Mouse (Mus musculus): ENCODE data around the gene Foxe1. TPM values are rescaled to one million over a fixed set of nuclear protein-coding genes. Genes with fewer than 3 reads are reported as not detected.

Gene Foxe1
- polyA plus RNA-seq, 1 experiment from 2014 or later, result 0.08 TPM

DNA sequence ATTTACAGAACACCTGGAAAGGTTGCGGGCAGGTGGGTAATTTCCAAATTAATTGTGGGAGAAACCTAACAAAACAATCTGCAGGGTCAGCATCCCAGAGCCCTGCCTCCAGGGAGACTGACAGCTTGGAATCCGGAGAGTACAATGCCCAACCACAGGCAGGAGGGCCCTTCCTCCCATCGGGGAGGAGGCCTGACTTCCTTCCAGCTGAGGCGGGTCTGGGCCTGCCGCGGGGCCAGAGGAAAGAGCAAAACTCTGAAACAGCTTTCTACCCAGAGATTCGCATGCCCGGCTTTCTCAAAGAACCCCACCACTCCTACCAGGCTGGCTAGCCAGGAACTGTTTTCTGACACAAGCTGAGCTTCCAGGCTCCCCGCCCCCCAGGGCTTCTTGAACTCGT lies 9.6 kb downstream of the Foxe1 start:
- peaks cover 4% of the 10 kb centered on the region; the same call in 1 of the 2 replicates for H3K4me1 ChIP-seq (replicated peaks; ENCODE audit: control insufficient read depth, insufficient read depth, low read length)
- no peak overlapping the region for H3K4me3 ChIP-seq (ENCODE audit: low read depth, low read length)
- DNase-seq (ENCODE audit: low spot score) (no peak), ATAC-seq (replicated peaks; ENCODE audit: low FRiP score) (no peak)
- no peak overlapping the region for H3K4me2 ChIP-seq (ENCODE audit: low read depth, low read length, severe bottlenecking)
- peaks cover 42% of the 10 kb centered on the region for H3K27me3 ChIP-seq (ENCODE audit: control insufficient read depth, insufficient read depth, low read length)
- H3K27ac ChIP-seq (ENCODE audit: low read depth, low read length), result no peak overlapping the region
- no peaks in the 10 kb centered on the region for H3K36me3 ChIP-seq (ENCODE audit: control insufficient read depth, insufficient read depth, low read length)
- no peak overlapping the region for H3K9ac ChIP-seq (ENCODE audit: low read length)
- H3K9me3 ChIP-seq (ENCODE audit: control insufficient read depth, low read length), result no peaks in the 10 kb centered on the region
- 8% methylated on average over 10 of the region's 10 CpGs for WGBS

GRCm38 (mm10) chr4:46356351-46357133 lies 13.1 kb downstream of the Foxe1 start:
- Histone ChIP-seq H3K4me2 (ENCODE audit: low read depth, low read length, severe bottlenecking) (no peak overlapping the region), H3K27me3 (ENCODE audit: control insufficient read depth, insufficient read depth, low read length) (peaks cover 13% of the 10 kb centered on the region; the same call in 1 of the 2 replicates), H3K9ac (ENCODE audit: low read length) (no peak overlapping the region), H3K9me3 (ENCODE audit: control insufficient read depth, low read length) (no peaks in the 10 kb centered on the region), H3K27ac (ENCODE audit: low read depth, low read length) (no peak overlapping the region), H3K4me1 (replicated peaks; ENCODE audit: control insufficient read depth, insufficient read depth, low read length) (peaks cover 4% of the 10 kb centered on the region; the same call in 1 of the 2 replicates), H3K36me3 (ENCODE audit: control insufficient read depth, insufficient read depth, low read length) (no peaks in the 10 kb centered on the region), H3K4me3 (ENCODE audit: low read depth, low read length) (no peak overlapping the region)
- WGBS, result 47% methylated on average over 12 of the region's 12 CpGs
- no peak for ATAC-seq (replicated peaks; ENCODE audit: low FRiP score)
- peak; percentile 88 for DNase-seq (ENCODE audit: low spot score)

- no peak overlapping the region for H3K4me3 ChIP-seq (ENCODE audit: low read depth, low read length)
- peaks cover 3% of the 10 kb centered on the region; the same call in 1 of the 2 replicates for H3K27me3 ChIP-seq (ENCODE audit: control insufficient read depth, insufficient read depth, low read length)
- H3K4me2 ChIP-seq (ENCODE audit: low read depth, low read length, severe bottlenecking), result no peak overlapping the region
- no peaks in the 10 kb centered on the region for H3K4me1 ChIP-seq (replicated peaks; ENCODE audit: control insufficient read depth, insufficient read depth, low read length)
- WGBS, result 80% methylated on average over 12 of the region's 12 CpGs
- H3K9ac ChIP-seq (ENCODE audit: low read length), result no peak overlapping the region
- H3K36me3 ChIP-seq (ENCODE audit: control insufficient read depth, insufficient read depth, low read length), result no peaks in the 10 kb centered on the region
- H3K27ac ChIP-seq (ENCODE audit: low read depth, low read length), result no peak overlapping the region
- H3K9me3 ChIP-seq (ENCODE audit: control insufficient read depth, low read length), result no peaks in the 10 kb centered on the region
- no peak for ATAC-seq (replicated peaks; ENCODE audit: low FRiP score)
- DNase-seq (ENCODE audit: low spot score), result peak; percentile 22
These were observed 16.3 kb downstream of the Foxe1 start for GRCm38 (mm10) chr4:46359539-46360253.

DNA sequence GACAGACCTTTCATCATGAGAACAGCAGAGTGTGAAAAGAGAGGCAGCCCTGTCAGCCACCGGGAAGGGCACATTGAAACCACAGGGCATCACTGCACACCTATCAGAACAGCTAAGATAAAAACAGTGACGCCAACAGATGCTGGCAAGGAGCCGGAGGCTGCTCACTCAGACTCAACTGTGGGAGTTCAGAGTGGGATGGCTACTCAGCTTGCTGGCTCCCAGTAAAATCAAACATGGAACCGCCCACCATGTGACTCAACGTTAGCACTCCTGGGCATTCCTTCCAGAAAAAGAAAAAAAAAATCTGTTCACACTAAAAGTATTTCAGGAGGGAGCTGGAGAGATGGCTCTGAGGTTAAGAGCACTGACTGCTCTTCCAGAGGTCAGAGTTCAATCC lies 17.8 kb downstream of the Foxe1 start:
- Histone ChIP-seq H3K4me1 (replicated peaks; ENCODE audit: control insufficient read depth, insufficient read depth, low read length) (no peaks in the 10 kb centered on the region), H3K9me3 (ENCODE audit: control insufficient read depth, low read length) (no peaks in the 10 kb centered on the region), H3K27ac (ENCODE audit: low read depth, low read length) (no peak overlapping the region), H3K27me3 (ENCODE audit: control insufficient read depth, insufficient read depth, low read length) (peaks cover 2% of the 10 kb centered on the region; the same call in 1 of the 2 replicates), H3K9ac (ENCODE audit: low read length) (no peak overlapping the region), H3K4me2 (ENCODE audit: low read depth, low read length, severe bottlenecking) (no peak overlapping the region), H3K36me3 (ENCODE audit: control insufficient read depth, insufficient read depth, low read length) (no peaks in the 10 kb centered on the region), H3K4me3 (ENCODE audit: low read depth, low read length) (no peak overlapping the region)
- DNase-seq (ENCODE audit: low spot score) (no peak), ATAC-seq (replicated peaks; ENCODE audit: low FRiP score) (no peak)
- 75% methylated on average over 5 of the region's 5 CpGs for WGBS

- Histone ChIP-seq H3K9ac (ENCODE audit: low read length) (no peak overlapping the region), H3K27me3 (ENCODE audit: control insufficient read depth, insufficient read depth, low read length) (peaks cover 2% of the 10 kb centered on the region; the same call in 1 of the 2 replicates), H3K27ac (ENCODE audit: low read depth, low read length) (no peak overlapping the region), H3K9me3 (ENCODE audit: control insufficient read depth, low read length) (no peaks in the 10 kb centered on the region), H3K4me1 (replicated peaks; ENCODE audit: control insufficient read depth, insufficient read depth, low read length) (peaks cover 2% of the 10 kb centered on the region), H3K4me3 (ENCODE audit: low read depth, low read length) (no peak overlapping the region), H3K4me2 (ENCODE audit: low read depth, low read length, severe bottlenecking) (no peak overlapping the region), H3K36me3 (ENCODE audit: control insufficient read depth, insufficient read depth, low read length) (no peaks in the 10 kb centered on the region)
- 80% methylated on average over 2 of the region's 2 CpGs for WGBS
- ATAC-seq (replicated peaks; ENCODE audit: low FRiP score) (no peak), DNase-seq (ENCODE audit: low spot score) (no peak)
These were observed 21.0 kb downstream of the Foxe1 start for GRCm38 (mm10) chr4:46364360-46364759.

- peak; percentile 85 for ATAC-seq (replicated peaks; ENCODE audit: low FRiP score)
- H3K9ac ChIP-seq (ENCODE audit: low read length), result no peak overlapping the region
- DNase-seq (ENCODE audit: low spot score), result peak; percentile 81
- no peaks in the 10 kb centered on the region for H3K9me3 ChIP-seq (ENCODE audit: control insufficient read depth, low read length)
- H3K4me1 ChIP-seq (replicated peaks; ENCODE audit: control insufficient read depth, insufficient read depth, low read length), result peaks cover 4% of the 10 kb centered on the region
- 0 out of 2 replicates have a peak overlapping the region, but pooled peaks have one; percentile 6 for H3K27ac ChIP-seq (ENCODE audit: low read depth, low read length)
- peaks cover 2% of the 10 kb centered on the region; the same call in 1 of the 2 replicates for H3K27me3 ChIP-seq (ENCODE audit: control insufficient read depth, insufficient read depth, low read length)
- H3K4me2 ChIP-seq (ENCODE audit: low read depth, low read length, severe bottlenecking), result no peak overlapping the region
- H3K36me3 ChIP-seq (ENCODE audit: control insufficient read depth, insufficient read depth, low read length), result no peaks in the 10 kb centered on the region
- 4% methylated on average over 12 of the region's 12 CpGs for WGBS
- H3K4me3 ChIP-seq (ENCODE audit: low read depth, low read length), result no peak overlapping the region
These were observed 24.1 kb downstream of the Foxe1 start for GRCm38 (mm10) chr4:46367487-46367959.

GRCm38 (mm10) chr4:46369070-46369469 lies 25.7 kb downstream of the Foxe1 start:
- H3K4me3 ChIP-seq (ENCODE audit: low read depth, low read length), result no peak overlapping the region
- 61% methylated on average over 4 of the region's 4 CpGs for WGBS
- H3K9ac ChIP-seq (ENCODE audit: low read length), result no peak overlapping the region
- ATAC-seq (replicated peaks; ENCODE audit: low FRiP score), result no peak
- DNase-seq (ENCODE audit: low spot score), result no peak
- peaks cover 2% of the 10 kb centered on the region; the same call in 1 of the 2 replicates for H3K27me3 ChIP-seq (ENCODE audit: control insufficient read depth, insufficient read depth, low read length)
- no peak overlapping the region for H3K4me2 ChIP-seq (ENCODE audit: low read depth, low read length, severe bottlenecking)
- H3K9me3 ChIP-seq (ENCODE audit: control insufficient read depth, low read length), result no peaks in the 10 kb centered on the region
- H3K36me3 ChIP-seq (ENCODE audit: control insufficient read depth, insufficient read depth, low read length), result no peaks in the 10 kb centered on the region
- no peak overlapping the region for H3K27ac ChIP-seq (ENCODE audit: low read depth, low read length)
- H3K4me1 ChIP-seq (replicated peaks; ENCODE audit: control insufficient read depth, insufficient read depth, low read length), result peaks cover 4% of the 10 kb centered on the region

GRCm38 (mm10) chr4:46370406-46370805 lies 27.0 kb downstream of the Foxe1 start:
- H3K27me3 ChIP-seq (ENCODE audit: control insufficient read depth, insufficient read depth, low read length), result peaks cover under 1% of the 10 kb centered on the region; the same call in 1 of the 2 replicates
- H3K27ac ChIP-seq (ENCODE audit: low read depth, low read length), result no peak overlapping the region
- DNase-seq (ENCODE audit: low spot score) (no peak), ATAC-seq (replicated peaks; ENCODE audit: low FRiP score) (no peak)
- no peak overlapping the region for H3K4me2 ChIP-seq (ENCODE audit: low read depth, low read length, severe bottlenecking)
- H3K9ac ChIP-seq (ENCODE audit: low read length), result no peak overlapping the region
- no peak overlapping the region for H3K4me3 ChIP-seq (ENCODE audit: low read depth, low read length)
- H3K36me3 ChIP-seq (ENCODE audit: control insufficient read depth, insufficient read depth, low read length), result no peaks in the 10 kb centered on the region
- H3K9me3 ChIP-seq (ENCODE audit: control insufficient read depth, low read length), result no peaks in the 10 kb centered on the region
- WGBS, result 52% methylated on average over 6 of the region's 6 CpGs
- peaks cover 4% of the 10 kb centered on the region for H3K4me1 ChIP-seq (replicated peaks; ENCODE audit: control insufficient read depth, insufficient read depth, low read length)

Data from forebrain, embryonic 11.5 days (tissue).